Mouse (Mus musculus) liver, postnatal 0 days (tissue): ENCODE data around the gene Txlnb. TPM values are rescaled to one million over a fixed set of nuclear protein-coding genes. Genes with fewer than 3 reads are reported as not detected.
A peak's percentile ranks its signal among the peaks of the same experiment; 100 is the strongest.
"Not testable (repeated sequence)": the region's sequence is repeated elsewhere in the genome, so short reads cannot be mapped to it uniquely, and the experiment has no call there.

Source experiments
- ATAC-seq: fragments of 200-750 bp; cut with Nextera tagmentation; 2 replicates; pipeline ENCODE4 v1.8.0; 2017; ENCODE audit warnings: mild to moderate bottlenecking, moderate library complexity
- DNase-seq: peaks from one replicate; pipeline ENCODE4 v3.0.0-alpha.2; 2016
- H3K27ac ChIP-seq: fragments of 300-500 bp; sonication (generic); 2 replicates; pipeline ENCODE4 v1.5.1; 2014; ENCODE audit warnings: antibody characterized with exemption, moderate library complexity, mild to moderate bottlenecking, low read depth
- H3K27me3 ChIP-seq: fragments of 300-500 bp; sonication (generic); 2 replicates; pipeline ENCODE4 v1.6.1; 2014; ENCODE audit warnings: low read length, control low read depth, mixed read lengths; ENCODE audit not compliant: insufficient read depth
- H3K36me3 ChIP-seq: fragments of 300-500 bp; sonication (generic); replicated peaks from 2 replicates; pipeline ENCODE4 v1.6.1; 2014; ENCODE audit warnings: mild to moderate bottlenecking, control low read depth, low read length, moderate library complexity, mixed read lengths; ENCODE audit not compliant: insufficient read depth
- H3K4me1 ChIP-seq: fragments of 300-500 bp; sonication (generic); 2 replicates; pipeline ENCODE4 v1.6.1; 2014; ENCODE audit warnings: antibody characterized with exemption, mild to moderate bottlenecking, control low read depth; ENCODE audit not compliant: insufficient read depth
- H3K4me2 ChIP-seq: fragments of 300-500 bp; sonication (generic); 2 replicates; pipeline ENCODE4 v1.6.1; 2014; ENCODE audit warnings: low read depth, mild to moderate bottlenecking, low read length, moderate library complexity, mixed read lengths
- H3K4me3 ChIP-seq: fragments of 300-500 bp; sonication (generic); 2 replicates; pipeline ENCODE4 v1.5.1; 2014; ENCODE audit warnings: low read depth, low read length
- H3K9ac ChIP-seq: fragments of 300-500 bp; sonication (generic); replicated peaks from 2 replicates; pipeline ENCODE4 v1.6.1; 2014; ENCODE audit warnings: mild to moderate bottlenecking, moderate library complexity
- H3K9me3 ChIP-seq: fragments of 300-500 bp; sonication (generic); 2 replicates; pipeline ENCODE4 v1.6.1; 2016; ENCODE audit warnings: mild to moderate bottlenecking, control low read depth, low read length, mixed read lengths
- CTCF ChIP-seq: sonication (generic); IDR thresholded peaks from 2 replicates; pipeline ENCODE4 v1.5.1; 2016; ENCODE audit warnings: antibody characterized with exemption, low read depth
- EP300 ChIP-seq: IDR thresholded peaks from 2 replicates; pipeline ENCODE4 v1.6.1; 2016; ENCODE audit warnings: antibody characterized with exemption, low read depth, mild to moderate bottlenecking
- WGBS: fragments of 180-500 bp; shearing (Covaris S2); extraction: QIAGEN DNeasy Blood & Tissue Kit; methylation state at CpG from one replicate; pipeline ENCODE4 v1.1.7; 2014; ENCODE audit not compliant: insufficient replicate concordance; 5-methylcytosine and 5-hydroxymethylcytosine counted together
- polyA plus RNA-seq: library from polyadenylated mRNA; unstranded; fragments of >200 nt; fragmentation: Nextera tagmentation; extraction: Ambion mirVana; gene quantifications from 2 replicates; pipeline ENCODE4 v1.2.1, GENCODE M21; 2015

Txlnb gene
- polyA plus RNA-seq, 1 experiment from 2014 or later = 0.05 TPM

- 80% methylated on average over 2 of the region's 2 CpGs for WGBS
- no peak for TF ChIP-seq EP300
- TF ChIP-seq CTCF = no peak
- Histone ChIP-seq H3K9ac (no peak overlapping the region), H3K9me3 (no peaks in the 10 kb centered on the region), H3K27ac (no peak overlapping the region), H3K4me2 (no peak overlapping the region), H3K4me3 (no peak overlapping the region), H3K36me3 (no peaks in the 10 kb centered on the region), H3K4me1 (peaks cover 4% of the 10 kb centered on the region; the same call in 1 of the 2 replicates), H3K27me3 (no peaks in the 10 kb centered on the region)
- DNase-seq (no peak), ATAC-seq (no peak)
These were observed 5.8 kb downstream of the Txlnb start for GRCm38 (mm10) chr10:17801788-17802187.

- DNase-seq (no peak), ATAC-seq (no peak)
- TF ChIP-seq EP300 = no peak
- TF ChIP-seq CTCF = no peak
- no peak overlapping the region for H3K4me2 ChIP-seq
- H3K9ac ChIP-seq = no peak overlapping the region
- H3K9me3 ChIP-seq = no peaks in the 10 kb centered on the region
- H3K36me3 ChIP-seq = no peaks in the 10 kb centered on the region
- H3K4me3 ChIP-seq = no peak overlapping the region
- no peaks in the 10 kb centered on the region for H3K27me3 ChIP-seq
- no peak overlapping the region for H3K27ac ChIP-seq
- no peaks in the 10 kb centered on the region for H3K4me1 ChIP-seq
- WGBS = 93% methylated on average over 1 of the region's 1 CpGs
These were observed 12.5 kb downstream of the Txlnb start for GRCm38 (mm10) chr10:17808526-17808925.

GRCm38 (mm10) chr10:17815052-17815451 is 19.0 kb downstream of the Txlnb start:
- Histone ChIP-seq H3K27ac (no peak overlapping the region), H3K9me3 (no peaks in the 10 kb centered on the region), H3K9ac (no peak overlapping the region), H3K27me3 (no peaks in the 10 kb centered on the region), H3K4me2 (no peak overlapping the region), H3K4me1 (no peaks in the 10 kb centered on the region), H3K4me3 (no peak overlapping the region), H3K36me3 (no peaks in the 10 kb centered on the region)
- DNase-seq = no peak
- WGBS = 79% methylated on average over 11 of the region's 11 CpGs
- TF ChIP-seq EP300 (no peak), CTCF (no peak)
- no peak for ATAC-seq

GRCm38 (mm10) chr10:17820422-17820821 is 24.4 kb downstream of the Txlnb start:
- H3K36me3 ChIP-seq, H3K4me1 ChIP-seq, DNase-seq, H3K9me3 ChIP-seq, H3K9ac ChIP-seq, ATAC-seq, H3K4me2 ChIP-seq, H3K27me3 ChIP-seq, H3K27ac ChIP-seq, H3K4me3 ChIP-seq: not testable (repeated sequence)
- WGBS = 84% methylated on average over 7 of the region's 7 CpGs

GRCm38 (mm10) chr10:17827391-17827790 is 31.4 kb downstream of the Txlnb start:
- peak overlapping the region; percentile 53 for H3K4me2 ChIP-seq
- DNase-seq (no peak), ATAC-seq (no peak)
- H3K9me3 ChIP-seq = no peaks in the 10 kb centered on the region
- no peak overlapping the region for H3K27ac ChIP-seq
- H3K4me3 ChIP-seq = no peak overlapping the region
- no peaks in the 10 kb centered on the region for H3K27me3 ChIP-seq
- H3K4me1 ChIP-seq = no peaks in the 10 kb centered on the region; the same call in 1 of the 2 replicates
- H3K9ac ChIP-seq = no peak overlapping the region
- H3K36me3 ChIP-seq = no peaks in the 10 kb centered on the region
- TF ChIP-seq CTCF = no peak
- no peak for TF ChIP-seq EP300
- WGBS = 22% methylated on average over 12 of the region's 12 CpGs

GRCm38 (mm10) chr10:17829205-17829604 is 33.2 kb downstream of the Txlnb start:
- H3K27me3 ChIP-seq = no peaks in the 10 kb centered on the region
- H3K9me3 ChIP-seq = no peaks in the 10 kb centered on the region
- no peak overlapping the region for H3K27ac ChIP-seq
- H3K4me1 ChIP-seq = no peaks in the 10 kb centered on the region; the same call in 1 of the 2 replicates
- H3K4me2 ChIP-seq = no peak overlapping the region
- no peak for DNase-seq
- TF ChIP-seq EP300 (no peak), CTCF (no peak)
- no peak overlapping the region for H3K9ac ChIP-seq
- 61% methylated on average over 4 of the region's 4 CpGs for WGBS
- no peak overlapping the region for H3K4me3 ChIP-seq
- ATAC-seq = no peak
- no peaks in the 10 kb centered on the region for H3K36me3 ChIP-seq

GRCm38 (mm10) chr10:17831041-17831440 is 35.0 kb downstream of the Txlnb start:
- ATAC-seq = no peak
- DNase-seq = no peak
- Histone ChIP-seq H3K4me1 (no peaks in the 10 kb centered on the region; the same call in 1 of the 2 replicates), H3K4me2 (no peak overlapping the region), H3K4me3 (no peak overlapping the region), H3K27me3 (no peaks in the 10 kb centered on the region), H3K9me3 (no peaks in the 10 kb centered on the region), H3K36me3 (no peaks in the 10 kb centered on the region), H3K9ac (no peak overlapping the region), H3K27ac (no peak overlapping the region)
- 54% methylated on average over 3 of the region's 3 CpGs for WGBS
- no peak for TF ChIP-seq EP300
- no peak for TF ChIP-seq CTCF
